In genomic region chr7:44303346-44304340, GRCm38 (mm10) we compare ENCODE assay signal across 8 mouse cellular contexts. TPM values are rescaled to one million over a fixed set of nuclear protein-coding genes. Genes with fewer than 3 reads are reported as not detected.
DNase-seq lines count a peak whose midpoint lies in the region; ATAC-seq and TF ChIP-seq lines count a peak whose summit lies in the region.

No protein-coding gene starts in this region.

- intact Hi-C loops in heart, postnatal 14 days (cut with DNase I) = loop anchor here (2.0 kb wide), 1 partner anchor 41 kb away; no protein-coding TSS in a partner anchor

- no peak for TF ChIP-seq RAD21 in CH12.LX (IDR thresholded peaks at IDR 0.05; ENCODE audit: low read depth, low read length)

- H3K4me1 ChIP-seq in heart, embryonic 10.5 days = peaks cover 13% of the 10 kb centered on the region
- H3K4me1 ChIP-seq in CH12.LX (ENCODE audit: control insufficient read depth in 1 of 2, insufficient read depth in 2 of 2) = peaks cover 9 to 29% of the 10 kb centered on the region in 2 experiments
- H3K4me1 ChIP-seq in forebrain, embryonic 12.5 days = peaks cover 18% of the 10 kb centered on the region
- peaks cover 25% of the 10 kb centered on the region for H3K4me1 ChIP-seq in liver, embryonic 13.5 days (replicated peaks)

- in situ Hi-C loops in CH12.LX (cut with MboI; ENCODE audit: low pct_ligation_motif_present, low pct_unique_long_range_greater_than_20kb, low sequenced_read_pairs) = no loop called here

- peak overlapping the region; percentile 77 for H3K4me2 ChIP-seq in CH12.LX (ENCODE audit: insufficient read depth, low read depth, poor library complexity, severe bottlenecking)
- peak overlapping the region; percentile 76 for H3K4me2 ChIP-seq in forebrain, embryonic 12.5 days
- peak overlapping the region; percentile 80 for H3K4me2 ChIP-seq in liver, embryonic 13.5 days

- peak overlapping the region; percentile 67 for H3K4me3 ChIP-seq in heart, embryonic 10.5 days
- peak overlapping the region; percentile 70 to 86 (median 81) for H3K4me3 ChIP-seq in CH12.LX (replicated peaks in 1 of 3; ENCODE audit: low read depth in 2 of 3, low read length in 2 of 3, poor library complexity in 1 of 3)
- H3K4me3 ChIP-seq in forebrain, embryonic 12.5 days (replicated peaks) = peak overlapping the region; percentile 67
- H3K4me3 ChIP-seq in liver, embryonic 13.5 days (replicated peaks) = peak overlapping the region; percentile 64

- dilution Hi-C loops in CH12.LX (cut with MboI; ENCODE audit: extremely low pct_ligation_motif_present, extremely low pct_unique_long_range_greater_than_20kb, low sequenced_read_pairs) = no loop called here

- peak overlapping the region; percentile 91 for H3K27ac ChIP-seq in heart, embryonic 10.5 days
- H3K27ac ChIP-seq in CH12.LX (ENCODE audit: insufficient read depth, low read depth) = no peak overlapping the region
- H3K27ac ChIP-seq in forebrain, embryonic 12.5 days = peak overlapping the region; percentile 97
- H3K27ac ChIP-seq in liver, embryonic 13.5 days = no peak overlapping the region

- H3K9ac ChIP-seq in CH12.LX (ENCODE audit: insufficient read depth, low read depth) = peak overlapping the region; percentile 93
- H3K9ac ChIP-seq in forebrain, embryonic 12.5 days = peak overlapping the region; percentile 88
- peak overlapping the region; percentile 77 for H3K9ac ChIP-seq in liver, embryonic 13.5 days

- no peak for TF ChIP-seq POLR2A in CH12.LX (IDR thresholded peaks at IDR 0.05; ENCODE audit: low read depth, low read length)

- WGBS in heart, embryonic 10.5 days = 87% methylated on average over 14 of the region's 14 CpGs
- 89% methylated on average over 14 of the region's 14 CpGs for WGBS in forebrain, embryonic 12.5 days
- WGBS in liver, embryonic 13.5 days (ENCODE audit: insufficient replicate concordance) = 70% methylated on average over 14 of the region's 14 CpGs

- TF ChIP-seq EP300 in CH12.LX (IDR thresholded peaks at IDR 0.05; ENCODE audit: low read length) = no peak

- no peaks in the 10 kb centered on the region for H3K9me3 ChIP-seq in heart, embryonic 10.5 days
- H3K9me3 ChIP-seq in CH12.LX (replicated peaks; ENCODE audit: low read length) = no peaks in the 10 kb centered on the region
- no peaks in the 10 kb centered on the region for H3K9me3 ChIP-seq in forebrain, embryonic 12.5 days
- H3K9me3 ChIP-seq in liver, embryonic 13.5 days (replicated peaks) = no peaks in the 10 kb centered on the region

- no peak for DNase-seq in heart, embryonic 10.5 days (ENCODE audit: low spot score)
- DNase-seq in heart, postnatal 14 days = no peak
- DNase-seq in CH12.LX (ENCODE audit: extremely low read depth) = peak; percentile 27
- DNase-seq in liver, embryonic 13.5 days = no peak
- DNase-seq in thymus, postnatal 0 days (ENCODE audit: low spot score) = no peak
- DNase-seq in right cerebral cortex, postnatal 4 days = no peak
- DNase-seq in layer of hippocampus, adult 9-10 months (ENCODE audit: low spot score) = no peak

- H3K36me3 ChIP-seq in heart, embryonic 10.5 days = no peaks in the 10 kb centered on the region
- H3K36me3 ChIP-seq in CH12.LX (replicated peaks in 1 of 2; ENCODE audit: control insufficient read depth in 1 of 2, insufficient read depth in 1 of 2, low read length in 1 of 2) = peaks cover 0 to 5% of the 10 kb centered on the region in 2 experiments
- H3K36me3 ChIP-seq in forebrain, embryonic 12.5 days (replicated peaks) = no peaks in the 10 kb centered on the region
- H3K36me3 ChIP-seq in liver, embryonic 13.5 days = no peaks in the 10 kb centered on the region

- H3K27me3 ChIP-seq in heart, embryonic 10.5 days (ENCODE audit: insufficient read depth, poor library complexity, severe bottlenecking) = peaks cover 30% of the 10 kb centered on the region
- peaks cover 26% of the 10 kb centered on the region for H3K27me3 ChIP-seq in CH12.LX (replicated peaks)
- H3K27me3 ChIP-seq in forebrain, embryonic 12.5 days = peaks cover 23% of the 10 kb centered on the region
- peaks cover 30% of the 10 kb centered on the region for H3K27me3 ChIP-seq in liver, embryonic 13.5 days

- H3K79me2 ChIP-seq in CH12.LX (replicated peaks; ENCODE audit: control insufficient read depth, extremely low read depth, insufficient read depth, poor library complexity, severe bottlenecking) = no peaks in the 10 kb centered on the region

- no peak for TF ChIP-seq CTCF in CH12.LX (conservative IDR thresholded peaks at IDR 0.05 in 1 of 2, IDR thresholded peaks at IDR 0.05 in 1 of 2; ENCODE audit: low read depth in 2 of 2, low read length in 2 of 2)

- ATAC-seq in forebrain, embryonic 12.5 days (ENCODE audit: low FRiP score) = no peak
- ATAC-seq in liver, embryonic 13.5 days (ENCODE audit: low read depth) = no peak

TF ChIP-seq in CH12.LX, 34 proteins besides CTCF, POLR2A, EP300 and RAD21:
- TF ChIP-seq E2F4 (IDR thresholded peaks at IDR 0.05; ENCODE audit: insufficient replicate concordance, low read depth, low read length) (no peak), UBTF (IDR thresholded peaks at IDR 0.05; ENCODE audit: low read depth, low read length) (no peak), MAFK (IDR thresholded peaks at IDR 0.05; ENCODE audit: insufficient replicate concordance, low read length) (peak; percentile 88), ELF1 (IDR thresholded peaks at IDR 0.05; ENCODE audit: low read depth, low read length) (0 out of 2 replicates have a peak, but pooled peaks have one; percentile 14), ZKSCAN1 (IDR thresholded peaks at IDR 0.05; ENCODE audit: borderline replicate concordance, low read depth, low read length) (no peak), NRF1 (IDR thresholded peaks at IDR 0.05; ENCODE audit: low read depth, low read length) (no peak), RCOR1 (conservative IDR thresholded peaks at IDR 0.05; ENCODE audit: low read depth, low read length) (no peak)

RNA-seq across cellular contexts. Expression of gene Clec11a, which starts 3.1 kb away (rescaled TPM):
- polyA plus RNA-seq in heart, embryonic 10.5 days (2016; fragmentation: Nextera tagmentation; extraction: Ambion mirVana) = 0.60 and 1.2 TPM in 2 replicates
- total RNA-seq in heart, postnatal 14 days (2021) = under 1 TPM; 0.84 to 0.88 TPM
- total RNA-seq in CH12.LX (2012; rRNA removed) (0.89 and 0.97 TPM in 2 replicates), CH12.LX (2014; rRNA removed) (0.46 and 0.69 TPM in 2 replicates)
- 0.38 and 0.53 TPM in 2 replicates for polyA plus RNA-seq in CH12.LX (2012; ENCODE audit: insufficient read length, low read depth)
- 2.5 and 2.9 TPM in 2 replicates for polyA plus RNA-seq in forebrain, embryonic 12.5 days (2016; fragmentation: Nextera tagmentation; extraction: Ambion mirVana)
- 0.46 and 0.76 TPM in 2 replicates for polyA plus RNA-seq in liver, embryonic 13.5 days (2015; fragmentation: Nextera tagmentation; extraction: Ambion mirVana)
- polyA plus RNA-seq in thymus, postnatal 0 days (2015; fragmentation: Nextera tagmentation; extraction: Ambion mirVana) = 3.7 and 4.0 TPM in 2 replicates

RNA-seq across cellular contexts. Expression of gene Shank1, which starts 6.4 kb away (rescaled TPM):
- 0.47 and 0.84 TPM in 2 replicates for polyA plus RNA-seq in heart, embryonic 10.5 days (2016; fragmentation: Nextera tagmentation; extraction: Ambion mirVana)
- total RNA-seq in heart, postnatal 14 days (2021) = 1 to 10 TPM; 1.0 to 1.4 TPM
- total RNA-seq in CH12.LX (2012; rRNA removed) = under 0.01 and 0.04 TPM in 2 replicates
- not detected in 2 replicates for total RNA-seq in CH12.LX (2014; rRNA removed)
- polyA plus RNA-seq in CH12.LX (2012; ENCODE audit: insufficient read length, low read depth) = 0.07 and 0.12 TPM in 2 replicates
- polyA plus RNA-seq in forebrain, embryonic 12.5 days (2016; fragmentation: Nextera tagmentation; extraction: Ambion mirVana) = 7.7 and 8.0 TPM in 2 replicates
- 0.06 TPM in 2 replicates for polyA plus RNA-seq in liver, embryonic 13.5 days (2015; fragmentation: Nextera tagmentation; extraction: Ambion mirVana)
- 0.14 and 0.29 TPM in 2 replicates for polyA plus RNA-seq in thymus, postnatal 0 days (2015; fragmentation: Nextera tagmentation; extraction: Ambion mirVana)

RNA-seq across cellular contexts. Expression of gene Gm15517, which starts 42.4 kb away (rescaled TPM):
- not detected in 2 replicates for polyA plus RNA-seq in heart, embryonic 10.5 days (2016; fragmentation: Nextera tagmentation; extraction: Ambion mirVana)
- not detected for total RNA-seq in heart, postnatal 14 days (2021)
- total RNA-seq in CH12.LX (2012; rRNA removed) = not detected in 2 replicates
- not detected in 2 replicates for total RNA-seq in CH12.LX (2014; rRNA removed)
- not detected in 2 replicates for polyA plus RNA-seq in CH12.LX (2012; ENCODE audit: insufficient read length, low read depth)
- not detected in 2 replicates for polyA plus RNA-seq in forebrain, embryonic 12.5 days (2016; fragmentation: Nextera tagmentation; extraction: Ambion mirVana)
- not detected in 2 replicates for polyA plus RNA-seq in liver, embryonic 13.5 days (2015; fragmentation: Nextera tagmentation; extraction: Ambion mirVana)
- polyA plus RNA-seq in thymus, postnatal 0 days (2015; fragmentation: Nextera tagmentation; extraction: Ambion mirVana) = not detected in 2 replicates

RNA-seq across cellular contexts. Expression of gene Acp4, which starts 46.5 kb away (rescaled TPM):
- polyA plus RNA-seq in heart, embryonic 10.5 days (2016; fragmentation: Nextera tagmentation; extraction: Ambion mirVana) = not detected in 2 replicates
- not detected for total RNA-seq in heart, postnatal 14 days (2021)
- total RNA-seq in CH12.LX (2012; rRNA removed) = 0.08 TPM in 1 of 2 replicates, not detected in the other
- not detected in 2 replicates for total RNA-seq in CH12.LX (2014; rRNA removed)
- polyA plus RNA-seq in CH12.LX (2012; ENCODE audit: insufficient read length, low read depth) = 0.33 and 0.57 TPM in 2 replicates
- 0.11 and 0.17 TPM in 2 replicates for polyA plus RNA-seq in forebrain, embryonic 12.5 days (2016; fragmentation: Nextera tagmentation; extraction: Ambion mirVana)
- not detected in 2 replicates for polyA plus RNA-seq in liver, embryonic 13.5 days (2015; fragmentation: Nextera tagmentation; extraction: Ambion mirVana)
- polyA plus RNA-seq in thymus, postnatal 0 days (2015; fragmentation: Nextera tagmentation; extraction: Ambion mirVana) = 0.14 TPM in 2 replicates

RNA-seq across cellular contexts. Expression of gene 2410002F23Rik, which starts 57.1 kb away (rescaled TPM):
- 121 and 136 TPM in 2 replicates for polyA plus RNA-seq in heart, embryonic 10.5 days (2016; fragmentation: Nextera tagmentation; extraction: Ambion mirVana)
- 10 to 100 TPM; 18.2 to 18.8 TPM for total RNA-seq in heart, postnatal 14 days (2021)
- total RNA-seq in CH12.LX (2012; rRNA removed) (44.4 and 64.0 TPM in 2 replicates), CH12.LX (2014; rRNA removed) (67.0 and 69.6 TPM in 2 replicates)
- 91.0 and 96.1 TPM in 2 replicates for polyA plus RNA-seq in CH12.LX (2012; ENCODE audit: insufficient read length, low read depth)
- 195 and 203 TPM in 2 replicates for polyA plus RNA-seq in forebrain, embryonic 12.5 days (2016; fragmentation: Nextera tagmentation; extraction: Ambion mirVana)
- 40.3 and 47.0 TPM in 2 replicates for polyA plus RNA-seq in liver, embryonic 13.5 days (2015; fragmentation: Nextera tagmentation; extraction: Ambion mirVana)
- 76.8 and 86.3 TPM in 2 replicates for polyA plus RNA-seq in thymus, postnatal 0 days (2015; fragmentation: Nextera tagmentation; extraction: Ambion mirVana)

Comparison
In these comparisons a context has a peak if more than half of its experiments do, and no peak if none do; other contexts are left out.
1. H3K27ac ChIP-seq: peak in heart, embryonic 10.5 days (single experiment) and forebrain, embryonic 12.5 days (single experiment); none in CH12.LX (single experiment) and liver, embryonic 13.5 days (single experiment).
2. Peak in every context shown above with its lines, with median percentiles within 50 percentile points of each other: H3K4me3 ChIP-seq, H3K4me2 ChIP-seq and H3K9ac ChIP-seq.